Mouse (Mus musculus) midbrain, embryonic 12.5 days (tissue): ENCODE results near the gene Zfp148. TPM values are rescaled to one million over a fixed set of nuclear protein-coding genes. Genes with fewer than 3 reads are reported as not detected.
"Not testable (repeated sequence)": the region's sequence is repeated elsewhere in the genome, so short reads cannot be mapped to it uniquely, and the experiment has no call there.

Source experiments
- ATAC-seq: fragments of 200-750 bp; cut with Nextera tagmentation; 2 replicates; pipeline ENCODE4 v1.8.0; 2017; ENCODE audit warnings: low read depth, moderate TSS enrichment, moderate library complexity; ENCODE audit not compliant: low FRiP score
- H3K27ac ChIP-seq: fragments of 300-500 bp; sonication (generic); replicated peaks from 2 replicates; pipeline ENCODE4 v1.5.1; 2016; ENCODE audit warnings: mild to moderate bottlenecking
- H3K27me3 ChIP-seq: fragments of 300-500 bp; sonication (generic); 2 replicates; pipeline ENCODE4 v1.6.1; 2016; ENCODE audit warnings: mild to moderate bottlenecking
- H3K36me3 ChIP-seq: fragments of 300-500 bp; sonication (generic); 2 replicates; pipeline ENCODE4 v1.6.1; 2016
- H3K4me1 ChIP-seq: fragments of 300-500 bp; sonication (generic); 2 replicates; pipeline ENCODE4 v1.6.1; 2016
- H3K4me2 ChIP-seq: fragments of 300-500 bp; sonication (generic); replicated peaks from 2 replicates; pipeline ENCODE4 v1.6.1; 2016; ENCODE audit warnings: mild to moderate bottlenecking, moderate library complexity
- H3K4me3 ChIP-seq: fragments of 300-500 bp; sonication (generic); 2 replicates; pipeline ENCODE4 v1.5.1; 2016; ENCODE audit warnings: mild to moderate bottlenecking
- H3K9ac ChIP-seq: fragments of 300-500 bp; sonication (generic); replicated peaks from 2 replicates; pipeline ENCODE4 v1.6.1; 2016; ENCODE audit warnings: mild to moderate bottlenecking, moderate library complexity
- H3K9me3 ChIP-seq: fragments of 300-500 bp; sonication (generic); 2 replicates; pipeline ENCODE4 v1.6.1; 2016; ENCODE audit warnings: mild to moderate bottlenecking
- WGBS: fragments of 180-500 bp; shearing (Covaris S2); methylation state at CpG from one replicate; pipeline ENCODE4 v1.1.7; 2016; 5-methylcytosine and 5-hydroxymethylcytosine counted together
- polyA plus RNA-seq: library from polyadenylated mRNA; unstranded; fragments of >200 nt; fragmentation: Nextera tagmentation; extraction: Ambion mirVana; gene quantifications from 2 replicates; pipeline ENCODE4 v1.2.1, GENCODE M21; 2016

Zfp148 gene
- 58.1 and 60.9 TPM in 2 replicates for polyA plus RNA-seq

DNA sequence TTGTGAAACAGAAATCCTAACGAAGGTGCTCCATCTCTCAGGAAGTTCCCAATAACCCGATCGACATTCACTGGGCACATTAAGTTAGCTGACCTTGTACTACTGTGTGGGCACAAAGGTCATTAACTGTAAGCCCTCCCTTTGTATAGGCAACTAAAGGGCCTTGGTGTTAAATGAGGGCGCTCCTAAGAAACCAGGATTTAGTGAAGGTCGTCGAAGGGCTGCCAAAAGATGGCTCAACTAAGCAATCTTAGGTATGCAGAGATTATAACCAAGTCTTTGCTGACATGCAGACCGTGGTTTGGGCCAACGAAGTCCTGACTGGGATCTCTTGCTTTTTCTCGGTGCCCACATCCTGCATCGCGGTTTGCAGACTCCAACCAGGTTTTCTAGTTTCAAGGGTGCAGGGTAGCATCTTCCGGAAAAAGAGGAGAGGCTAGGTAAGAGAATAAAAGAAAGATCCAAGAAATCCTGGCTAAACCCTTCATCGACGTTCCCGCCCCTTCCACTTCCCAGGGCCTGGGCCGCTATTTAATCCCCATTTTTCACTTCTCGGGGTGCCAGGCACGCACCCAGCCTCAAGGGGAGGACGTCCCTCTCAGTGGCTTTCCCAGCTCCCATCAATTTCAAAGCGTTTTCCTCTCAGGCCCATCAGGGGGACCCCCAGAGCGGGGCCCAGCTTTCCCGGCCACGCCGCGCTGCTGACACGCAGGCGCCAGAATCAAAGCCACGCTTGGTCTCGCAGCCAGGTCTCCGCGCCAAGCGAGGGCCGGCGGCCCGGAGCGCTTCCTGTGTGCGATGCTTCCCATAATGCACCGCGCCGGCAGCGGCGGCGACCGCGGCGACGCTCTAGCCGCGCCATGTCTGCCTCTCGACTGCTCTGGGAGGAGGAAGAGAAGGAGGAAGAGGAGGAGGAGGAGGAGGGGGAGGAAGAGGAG is at the start of gene Zfp148:
Gene Zfp148, plus strand, starts transcription at position 893 of the 938 bp plus-strand sequence.
- ATAC-seq, result peak; percentile 92
- peak within 1 kb of the TSS; percentile 67 for H3K4me2 ChIP-seq
- not testable (repeated sequence) for H3K9me3 ChIP-seq, H3K36me3 ChIP-seq, H3K27me3 ChIP-seq
- peak within 1 kb of the TSS; percentile 95 for H3K27ac ChIP-seq
- peaks cover 27% of the 10 kb centered on the region for H3K4me1 ChIP-seq
- WGBS, result 4% methylated on average over 50 of the region's 50 CpGs
- H3K9ac ChIP-seq, result peak within 1 kb of the TSS; percentile 96
- H3K4me3 ChIP-seq, result peak within 1 kb of the TSS; percentile 94

DNA sequence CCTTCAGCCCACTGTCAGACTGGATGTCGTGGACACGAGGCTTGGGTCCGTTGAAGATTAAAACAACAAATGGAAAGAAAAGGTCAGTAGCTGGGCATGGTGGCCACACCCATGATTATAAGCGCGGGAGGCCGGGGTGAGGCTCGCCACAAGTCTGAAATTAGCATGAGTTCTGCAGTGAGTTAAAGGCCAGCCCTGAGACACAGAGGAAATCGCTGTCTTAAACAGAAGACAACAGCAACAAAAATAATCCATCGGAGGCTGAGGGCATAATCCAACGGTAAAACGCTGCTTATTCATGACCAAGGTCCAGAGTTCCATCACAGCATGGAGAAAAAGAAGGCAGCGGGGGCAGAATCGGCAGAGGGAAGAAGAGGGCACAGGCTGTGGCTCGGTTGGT is 47.6 kb upstream of the Zfp148 start:
- no peaks in the 10 kb centered on the region for H3K36me3 ChIP-seq
- H3K4me2 ChIP-seq, result no peak overlapping the region
- no peak overlapping the region for H3K27ac ChIP-seq
- H3K9ac ChIP-seq, result no peak overlapping the region
- 83% methylated on average over 14 of the region's 14 CpGs for WGBS
- ATAC-seq, result no peak
- no peaks in the 10 kb centered on the region for H3K9me3 ChIP-seq
- no peaks in the 10 kb centered on the region for H3K27me3 ChIP-seq
- H3K4me3 ChIP-seq, result no peak overlapping the region
- peaks cover 7% of the 10 kb centered on the region; the same call in 1 of the 2 replicates for H3K4me1 ChIP-seq

DNA sequence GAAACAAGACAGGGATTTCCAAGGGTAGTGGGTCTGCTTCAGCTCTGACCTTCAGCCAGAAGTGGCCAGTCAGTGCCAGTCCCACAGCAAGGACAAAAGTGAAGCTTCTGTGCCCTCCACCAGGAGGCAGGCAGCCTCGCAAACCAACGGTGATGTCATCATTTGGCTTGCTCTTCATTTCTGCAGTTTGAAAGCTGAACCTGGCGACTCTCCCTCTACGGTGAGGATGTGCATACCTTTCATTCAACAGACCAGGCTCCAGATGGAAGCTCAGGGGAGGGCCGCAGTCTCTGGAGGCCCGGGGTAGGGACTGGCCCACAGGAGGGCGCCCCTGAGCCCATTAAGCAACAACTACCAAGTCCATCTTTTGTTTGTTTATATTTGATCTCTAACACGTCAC is 43.5 kb upstream of the Zfp148 start:
- H3K4me1 ChIP-seq, result peaks cover 7% of the 10 kb centered on the region; the same call in 1 of the 2 replicates
- H3K4me2 ChIP-seq, result no peak overlapping the region; the same call in 1 of the 2 replicates
- H3K27me3 ChIP-seq, result no peaks in the 10 kb centered on the region
- H3K9ac ChIP-seq, result no peak overlapping the region
- WGBS, result 27% methylated on average over 8 of the region's 8 CpGs
- no peaks in the 10 kb centered on the region for H3K9me3 ChIP-seq
- no peak overlapping the region for H3K4me3 ChIP-seq
- ATAC-seq, result no peak
- H3K36me3 ChIP-seq, result no peaks in the 10 kb centered on the region
- no peak overlapping the region for H3K27ac ChIP-seq

DNA sequence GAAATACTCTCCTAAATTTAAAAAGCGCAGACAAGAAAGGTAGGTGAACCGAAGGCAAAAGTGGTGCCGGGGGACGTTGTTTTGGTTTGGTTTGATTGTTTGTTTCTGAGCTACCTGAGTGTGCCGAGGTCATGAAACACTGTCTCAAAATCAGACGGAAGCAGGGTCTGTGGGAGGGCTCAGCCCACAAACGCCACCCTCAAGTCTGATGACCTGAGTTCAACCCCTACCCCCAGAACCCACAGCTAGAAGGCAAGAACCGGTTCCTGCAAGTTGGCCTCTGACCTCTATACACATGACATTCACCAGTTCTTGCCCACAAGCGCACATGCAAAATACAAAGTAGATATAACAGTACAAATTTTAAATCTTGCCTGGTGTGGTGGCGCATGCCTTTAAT is 43.0 kb upstream of the Zfp148 start:
- no peaks in the 10 kb centered on the region for H3K9me3 ChIP-seq
- H3K27me3 ChIP-seq, result no peaks in the 10 kb centered on the region
- WGBS, result 82% methylated on average over 10 of the region's 10 CpGs
- no peak overlapping the region for H3K4me3 ChIP-seq
- no peak for ATAC-seq
- H3K36me3 ChIP-seq, result no peaks in the 10 kb centered on the region
- no peak overlapping the region for H3K4me2 ChIP-seq
- H3K4me1 ChIP-seq, result peaks cover 7% of the 10 kb centered on the region; the same call in 1 of the 2 replicates
- H3K27ac ChIP-seq, result no peak overlapping the region
- H3K9ac ChIP-seq, result no peak overlapping the region

DNA sequence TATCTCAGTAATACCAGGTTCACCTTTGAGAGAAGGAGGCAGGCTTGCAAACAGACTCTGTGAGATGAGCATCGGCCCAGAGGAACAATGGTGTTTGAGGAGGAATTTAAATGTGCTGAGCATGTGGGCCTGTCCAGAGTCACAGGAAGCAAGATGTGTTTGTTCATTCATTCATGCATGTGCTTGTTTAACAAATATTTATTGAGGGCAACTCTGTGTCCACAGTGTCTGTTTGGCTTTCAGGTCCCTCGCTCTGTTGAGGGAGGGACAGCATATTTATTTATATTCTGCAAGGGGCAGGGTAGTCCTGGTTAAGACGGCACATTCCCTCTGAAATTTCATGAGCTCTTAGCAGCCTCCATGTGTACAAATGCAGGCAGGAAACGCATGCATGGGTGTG is 42.1 kb upstream of the Zfp148 start:
- Histone ChIP-seq H3K9me3 (no peaks in the 10 kb centered on the region), H3K4me3 (no peak overlapping the region), H3K27ac (no peak overlapping the region), H3K27me3 (no peaks in the 10 kb centered on the region), H3K36me3 (no peaks in the 10 kb centered on the region), H3K4me1 (peaks cover 7% of the 10 kb centered on the region; the same call in 1 of the 2 replicates), H3K9ac (no peak overlapping the region), H3K4me2 (no peak overlapping the region)
- no peak for ATAC-seq
- 73% methylated on average over 4 of the region's 4 CpGs for WGBS

DNA sequence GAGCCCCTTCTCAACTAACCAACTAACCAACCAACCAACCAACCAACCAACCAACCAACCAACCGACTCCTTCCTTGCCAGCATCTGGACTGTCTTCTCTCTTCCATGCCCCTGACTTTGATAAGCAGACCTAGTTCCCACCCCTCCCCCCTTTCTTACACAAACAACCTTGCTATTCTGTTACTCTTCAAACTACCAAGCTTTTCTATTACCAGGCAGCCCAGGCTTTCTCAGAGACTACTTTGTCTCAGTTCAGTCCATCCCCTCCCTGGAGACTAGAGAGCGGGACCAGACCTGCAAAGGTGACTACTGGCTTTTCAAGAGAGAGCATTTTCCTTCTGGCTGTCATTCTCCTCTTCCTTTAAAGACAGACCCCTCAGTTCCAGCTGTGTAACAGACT is 41.2 kb upstream of the Zfp148 start:
- H3K4me2 ChIP-seq, result no peak overlapping the region
- no peak overlapping the region for H3K27ac ChIP-seq
- ATAC-seq, result no peak
- no peaks in the 10 kb centered on the region for H3K36me3 ChIP-seq
- peaks cover 10% of the 10 kb centered on the region for H3K4me1 ChIP-seq
- H3K27me3 ChIP-seq, result no peaks in the 10 kb centered on the region
- no peak overlapping the region for H3K9ac ChIP-seq
- H3K9me3 ChIP-seq, result no peaks in the 10 kb centered on the region
- WGBS, result 89% methylated on average over 2 of the region's 2 CpGs
- H3K4me3 ChIP-seq, result no peak overlapping the region

DNA sequence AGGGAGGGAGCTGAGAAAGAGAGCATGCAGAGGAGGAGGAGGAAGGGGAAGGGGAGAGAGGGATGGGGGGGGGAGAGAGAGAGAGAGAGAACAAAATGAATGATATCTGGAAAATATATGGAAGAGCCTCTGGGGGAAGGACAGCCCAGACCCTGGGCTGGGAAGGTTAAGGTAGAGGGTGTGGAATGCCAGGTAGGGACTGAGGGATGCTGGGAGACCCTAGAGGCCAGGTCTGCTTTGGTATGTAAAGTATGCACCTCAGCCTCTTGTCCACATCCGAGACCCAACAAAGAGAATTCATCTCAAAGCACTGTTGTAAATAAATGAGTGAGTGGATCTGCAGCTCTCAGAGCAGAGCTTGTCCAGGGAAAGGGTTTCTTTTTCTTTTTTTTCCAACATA is 38.3 kb upstream of the Zfp148 start:
- Histone ChIP-seq H3K27me3 (no peaks in the 10 kb centered on the region), H3K4me3 (no peak overlapping the region), H3K9me3 (no peaks in the 10 kb centered on the region), H3K36me3 (no peaks in the 10 kb centered on the region), H3K4me2 (no peak overlapping the region), H3K9ac (no peak overlapping the region), H3K27ac (no peak overlapping the region), H3K4me1 (peaks cover 9% of the 10 kb centered on the region)
- WGBS, result 53% methylated on average over 1 of the region's 1 CpGs
- ATAC-seq, result no peak

DNA sequence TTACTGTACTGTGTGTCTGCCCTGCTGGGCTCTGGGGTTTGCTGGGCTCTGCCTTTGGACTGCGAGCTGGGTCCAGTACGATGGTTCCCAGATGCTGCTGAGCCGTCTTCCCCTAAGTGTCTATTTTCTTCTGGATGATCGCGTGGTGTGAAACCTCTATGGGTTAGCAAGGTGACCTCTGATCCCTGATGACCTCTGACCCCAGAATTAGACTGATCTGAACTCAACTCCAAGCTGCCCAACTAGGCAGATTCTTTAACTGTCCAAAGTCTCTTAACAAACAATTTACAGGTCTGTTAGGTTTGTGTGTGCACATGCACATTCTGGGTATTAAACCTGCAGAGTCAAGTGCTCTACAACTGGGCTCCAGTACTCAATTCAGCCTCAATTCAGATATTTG is 37.5 kb upstream of the Zfp148 start:
- Histone ChIP-seq H3K36me3 (no peaks in the 10 kb centered on the region), H3K27me3 (no peaks in the 10 kb centered on the region), H3K4me1 (peaks cover 4% of the 10 kb centered on the region), H3K9ac (no peak overlapping the region), H3K9me3 (no peaks in the 10 kb centered on the region), H3K27ac (no peak overlapping the region), H3K4me3 (no peak overlapping the region), H3K4me2 (no peak overlapping the region)
- 60% methylated on average over 5 of the region's 5 CpGs for WGBS
- ATAC-seq, result no peak

DNA sequence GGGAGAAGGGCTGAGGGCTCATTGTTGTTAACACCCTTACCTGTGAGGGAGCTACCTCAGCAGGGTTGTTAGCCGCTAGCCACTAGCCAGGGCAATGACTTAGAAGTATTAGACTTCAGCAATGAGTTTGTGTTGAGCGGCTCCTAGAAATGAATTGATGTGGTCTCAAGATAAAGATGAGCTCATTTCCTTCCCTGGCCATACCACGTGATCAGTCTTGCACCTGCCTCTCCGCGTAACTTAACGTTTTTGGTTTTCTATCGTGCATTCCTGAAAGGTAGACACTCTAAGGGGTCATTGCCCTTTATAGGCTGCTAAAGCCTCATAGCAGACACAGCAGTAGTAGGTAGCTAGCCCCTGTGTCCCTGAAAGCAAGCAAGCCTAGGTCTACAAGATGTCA is 37.0 kb upstream of the Zfp148 start:
- Histone ChIP-seq H3K9me3 (no peaks in the 10 kb centered on the region), H3K4me2 (no peak overlapping the region), H3K4me3 (no peak overlapping the region), H3K27me3 (no peaks in the 10 kb centered on the region), H3K9ac (no peak overlapping the region), H3K36me3 (no peaks in the 10 kb centered on the region), H3K4me1 (peaks cover 4% of the 10 kb centered on the region), H3K27ac (no peak overlapping the region)
- no peak for ATAC-seq
- 94% methylated on average over 7 of the region's 7 CpGs for WGBS

DNA sequence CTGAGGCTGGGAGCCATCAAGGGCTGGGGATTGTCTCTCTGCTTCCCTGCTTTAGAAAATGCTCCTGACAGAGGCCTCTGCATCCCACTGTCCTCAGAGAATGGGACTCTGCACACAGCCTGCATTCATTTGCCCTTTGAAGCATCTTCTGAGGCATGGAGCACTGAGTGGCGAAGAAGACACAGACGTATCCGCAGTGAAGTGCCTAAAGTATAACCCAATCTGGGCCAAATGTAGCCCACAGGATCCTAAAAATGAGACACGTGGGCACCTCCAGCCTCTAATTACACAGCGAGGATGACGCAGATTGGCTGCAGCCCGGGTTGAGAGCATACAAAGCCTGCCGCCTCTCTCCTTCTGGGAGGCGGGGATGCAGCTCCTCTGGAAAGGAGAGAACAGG is 36.3 kb upstream of the Zfp148 start:
- Histone ChIP-seq H3K9ac (0 out of 2 replicates have a peak overlapping the region, but pooled peaks have one; percentile 20), H3K4me2 (no peak overlapping the region), H3K4me1 (peaks cover 4% of the 10 kb centered on the region), H3K36me3 (no peaks in the 10 kb centered on the region), H3K4me3 (no peak overlapping the region), H3K9me3 (no peaks in the 10 kb centered on the region), H3K27me3 (no peaks in the 10 kb centered on the region), H3K27ac (no peak overlapping the region)
- no peak for ATAC-seq
- 58% methylated on average over 9 of the region's 9 CpGs for WGBS

DNA sequence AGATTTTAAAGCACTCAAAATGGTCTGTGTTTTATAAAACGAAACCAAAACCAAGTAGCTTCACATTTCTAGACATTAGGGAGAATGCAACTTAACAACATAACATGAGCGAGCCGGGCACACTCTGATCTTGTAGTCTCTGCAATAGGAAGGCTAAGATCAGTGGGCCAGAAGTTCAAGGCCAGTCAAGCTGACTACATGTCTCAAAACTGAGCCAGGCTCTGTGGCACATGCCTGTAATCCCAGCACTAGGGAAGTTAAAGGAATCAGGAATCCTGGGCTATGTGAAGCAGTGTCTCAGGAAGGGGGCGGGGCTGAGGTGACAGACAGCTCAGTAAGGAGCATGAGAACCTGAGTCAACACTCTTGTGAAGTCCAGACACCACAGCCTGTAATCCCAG is 35.8 kb upstream of the Zfp148 start:
- Histone ChIP-seq H3K9ac (no peak overlapping the region), H3K9me3 (no peaks in the 10 kb centered on the region), H3K27ac (no peak overlapping the region), H3K4me1 (peaks cover 4% of the 10 kb centered on the region), H3K36me3 (no peaks in the 10 kb centered on the region), H3K4me2 (no peak overlapping the region), H3K27me3 (no peaks in the 10 kb centered on the region), H3K4me3 (no peak overlapping the region)
- 85% methylated on average over 4 of the region's 4 CpGs for WGBS
- no peak for ATAC-seq

DNA sequence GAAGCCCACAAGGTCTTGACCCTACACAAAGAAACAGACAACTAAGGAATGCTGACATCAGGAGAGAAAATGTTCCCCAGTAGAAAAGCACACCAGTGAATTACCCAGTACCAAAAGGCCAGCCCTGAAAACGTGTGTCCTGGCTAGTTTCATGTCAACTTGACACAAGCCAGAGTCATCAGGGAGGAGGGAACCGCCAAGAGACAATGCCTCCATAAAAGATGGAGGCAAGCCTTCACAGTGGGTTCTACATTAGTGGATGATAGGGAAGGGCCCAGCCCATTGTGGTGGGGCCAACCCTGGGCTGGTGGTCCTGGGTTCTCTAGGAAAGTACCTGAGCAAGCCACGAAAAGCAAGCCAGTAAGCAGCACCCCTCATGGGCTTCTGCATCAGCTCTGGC is 34.3 kb upstream of the Zfp148 start:
- H3K27ac ChIP-seq, result no peak overlapping the region
- 69% methylated on average over 3 of the region's 3 CpGs for WGBS
- no peak overlapping the region for H3K4me3 ChIP-seq
- no peak for ATAC-seq
- peaks cover 4% of the 10 kb centered on the region for H3K4me1 ChIP-seq
- no peaks in the 10 kb centered on the region for H3K27me3 ChIP-seq
- H3K36me3 ChIP-seq, result no peaks in the 10 kb centered on the region
- H3K9me3 ChIP-seq, result no peaks in the 10 kb centered on the region
- no peak overlapping the region for H3K9ac ChIP-seq
- H3K4me2 ChIP-seq, result no peak overlapping the region
